Mouse (Mus musculus) cerebellum, adult 2 months (tissue): Measurements from ENCODE around the gene Rbks.

ENCODE experiments used
- CTCF ChIP-seq: fragments of 200-500 bp; IDR thresholded peaks from 2 replicates; pipeline ENCODE4 v1.5.1; 2011; ENCODE audit warnings: low read depth, mild to moderate bottlenecking, control low read depth, low read length, moderate library complexity, borderline replicate concordance; ENCODE audit not compliant: insufficient read depth
- POLR2A ChIP-seq: fragments of 200-500 bp; IDR thresholded peaks from 2 replicates; pipeline ENCODE4 v1.6.1; 2011; ENCODE audit warnings: low read length, control low read depth, borderline replicate concordance; ENCODE audit not compliant: insufficient read depth

GRCm38 (mm10) chr5:31598121-31598520 is 99.3 kb downstream of the Rbks start:
- no peak for TF ChIP-seq CTCF
- no peak for TF ChIP-seq POLR2A
